Mouse (Mus musculus): ENCODE measurements around the gene Syne2.
"Not testable (repeated sequence)": the region's sequence is repeated elsewhere in the genome, so short reads cannot be mapped to it uniquely, and the experiment has no call there.

The Syne2 gene

DNA sequence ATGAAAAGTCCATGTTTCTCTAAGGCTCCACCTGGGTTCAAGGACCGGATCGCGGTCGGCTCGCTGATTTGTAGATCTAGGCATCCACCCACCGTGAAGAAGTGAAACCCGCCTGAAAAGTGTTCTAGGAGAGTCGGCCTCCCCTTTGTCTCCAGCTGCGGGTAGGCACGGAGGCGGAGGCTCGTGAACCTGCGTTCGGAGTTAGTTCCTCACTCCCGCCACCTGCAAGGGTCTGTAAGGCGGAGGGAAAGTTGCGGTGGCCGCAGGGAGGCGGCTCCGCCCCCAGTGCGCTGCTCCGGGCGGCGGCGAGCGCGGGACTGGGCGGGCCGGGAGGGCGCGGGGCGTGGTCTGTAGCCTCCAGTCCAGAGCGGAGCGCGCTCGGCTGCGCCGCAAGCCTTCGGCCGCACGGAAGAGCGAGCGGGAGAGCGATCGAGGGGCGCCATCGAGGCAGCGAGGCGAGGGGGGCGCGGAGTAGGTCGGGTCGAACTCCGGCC, at the start of gene Syne2:
TSS of gene Syne2 (plus strand) at position 176 of the 494 bp plus-strand sequence.
- peak; percentile 89 for DNase-seq (ENCODE audit: extremely low spot score, low spot score)

GRCm38 (mm10) chr12:75771410-75771809, 46.5 kb upstream of the Syne2 start:
- DNase-seq (ENCODE audit: extremely low spot score, low spot score), result no peak

GRCm38 (mm10) chr12:75772424-75773034, 45.4 kb upstream of the Syne2 start:
- DNase-seq (ENCODE audit: extremely low spot score, low spot score), result peak; percentile 62

GRCm38 (mm10) chr12:75781445-75781844, 36.5 kb upstream of the Syne2 start:
- no peak for DNase-seq (ENCODE audit: extremely low spot score, low spot score)

DNA sequence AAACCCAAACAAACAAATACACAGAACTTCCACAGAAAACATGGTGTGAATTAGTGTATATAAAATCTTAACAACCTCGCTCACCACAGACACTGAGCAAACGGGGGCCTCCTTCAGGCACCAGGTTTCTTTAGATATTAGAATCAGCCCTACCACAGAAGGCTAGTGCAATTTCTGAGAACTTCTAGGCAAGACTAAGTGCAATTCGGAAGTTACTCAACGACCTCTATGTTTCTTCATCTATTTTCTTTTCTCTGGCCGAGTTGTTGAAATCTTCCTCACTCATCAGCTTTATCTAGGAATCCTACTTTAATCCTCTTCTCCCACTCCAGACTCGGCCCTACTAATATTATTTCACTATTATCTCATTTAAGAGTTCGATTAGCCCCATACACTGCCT, 35.9 kb upstream of the Syne2 start:
- DNase-seq (ENCODE audit: extremely low spot score, low spot score), result no peak

- no peak for DNase-seq (ENCODE audit: extremely low spot score, low spot score)
These were observed 33.6 kb upstream of the Syne2 start for GRCm38 (mm10) chr12:75784271-75784751.

DNA sequence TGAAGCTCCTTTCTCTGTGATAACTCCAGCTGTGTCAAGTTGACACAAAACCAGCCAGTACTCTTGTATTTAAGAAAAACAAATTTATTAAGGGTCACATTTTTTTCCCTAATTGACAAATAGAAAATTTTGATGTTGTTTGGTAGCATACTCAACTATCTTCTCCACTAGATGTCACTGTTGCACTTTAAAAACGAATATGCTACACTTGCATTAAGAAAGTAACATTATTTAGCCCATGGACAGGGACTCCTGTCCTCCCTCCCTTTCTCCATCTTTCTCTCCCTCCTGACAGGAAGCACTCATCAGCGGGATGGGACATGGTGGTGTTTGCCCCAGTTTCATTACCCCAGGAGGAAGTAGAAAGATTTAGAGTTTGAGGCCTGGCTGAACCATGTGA, 31.3 kb upstream of the Syne2 start:
- DNase-seq (ENCODE audit: extremely low spot score, low spot score), result not testable (repeated sequence)

GRCm38 (mm10) chr12:75789451-75789850, 28.5 kb upstream of the Syne2 start:
- DNase-seq (ENCODE audit: extremely low spot score, low spot score), result no peak

- no peak for DNase-seq (ENCODE audit: extremely low spot score, low spot score)
These were observed 23.4 kb upstream of the Syne2 start for GRCm38 (mm10) chr12:75794527-75794926.

GRCm38 (mm10) chr12:75796510-75796909, 21.4 kb upstream of the Syne2 start:
- no peak for DNase-seq (ENCODE audit: extremely low spot score, low spot score)

- no peak for DNase-seq (ENCODE audit: extremely low spot score, low spot score)
These were observed 11.7 kb upstream of the Syne2 start for GRCm38 (mm10) chr12:75806281-75806680.

DNA sequence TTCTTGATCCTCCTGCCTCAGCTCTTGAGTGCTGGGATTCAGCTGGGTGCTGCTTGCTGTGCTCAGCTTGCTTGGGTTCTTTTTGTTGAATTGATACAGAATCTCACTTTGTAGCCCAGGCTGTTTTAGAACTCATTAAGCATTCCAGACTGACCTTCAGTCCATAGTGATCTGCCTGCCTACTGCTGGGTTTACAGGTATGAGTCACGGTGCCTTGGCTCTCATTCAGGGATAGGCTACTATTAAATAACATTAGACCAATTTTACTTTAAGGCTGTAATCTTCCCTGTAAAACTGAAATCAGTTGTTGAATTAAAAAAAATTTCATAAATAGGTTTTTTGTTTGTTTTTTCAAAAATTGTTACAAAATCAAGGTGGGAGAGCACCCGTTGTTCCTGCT, 4.2 kb upstream of the Syne2 start:
- no peak for DNase-seq (ENCODE audit: extremely low spot score, low spot score)

- no peak for DNase-seq (ENCODE audit: extremely low spot score, low spot score)
These were observed 3.4 kb upstream of the Syne2 start for GRCm38 (mm10) chr12:75814551-75814950.

GRCm38 (mm10) chr12:75816981-75817856, 715 bp upstream of the Syne2 start:
- no peak for DNase-seq (ENCODE audit: extremely low spot score, low spot score)

GRCm38 (mm10) chr12:75818453-75819434, 810 bp downstream of the Syne2 start:
- peak; percentile 80 for DNase-seq (ENCODE audit: extremely low spot score, low spot score)

DNA sequence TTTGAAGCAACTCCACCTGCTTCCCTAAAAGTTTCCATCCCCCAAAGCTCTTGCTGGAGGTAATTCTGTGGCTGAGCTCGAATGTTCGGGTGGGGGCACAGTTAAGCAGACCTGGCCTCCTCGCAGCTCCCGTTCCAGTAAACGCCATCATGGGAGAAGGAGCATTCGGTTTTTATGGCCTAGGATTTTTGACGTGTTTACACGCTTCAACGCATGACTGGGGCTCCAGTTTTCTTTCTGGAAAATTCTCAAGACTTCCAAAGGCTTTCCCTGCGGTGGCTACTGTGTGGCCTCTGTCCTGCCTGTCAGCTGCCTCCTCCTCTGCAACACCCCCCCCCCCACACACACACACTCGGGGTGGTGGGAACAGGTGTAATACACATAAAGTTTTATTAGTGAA, 1.5 kb downstream of the Syne2 start:
- no peak for DNase-seq (ENCODE audit: extremely low spot score, low spot score)

DNA sequence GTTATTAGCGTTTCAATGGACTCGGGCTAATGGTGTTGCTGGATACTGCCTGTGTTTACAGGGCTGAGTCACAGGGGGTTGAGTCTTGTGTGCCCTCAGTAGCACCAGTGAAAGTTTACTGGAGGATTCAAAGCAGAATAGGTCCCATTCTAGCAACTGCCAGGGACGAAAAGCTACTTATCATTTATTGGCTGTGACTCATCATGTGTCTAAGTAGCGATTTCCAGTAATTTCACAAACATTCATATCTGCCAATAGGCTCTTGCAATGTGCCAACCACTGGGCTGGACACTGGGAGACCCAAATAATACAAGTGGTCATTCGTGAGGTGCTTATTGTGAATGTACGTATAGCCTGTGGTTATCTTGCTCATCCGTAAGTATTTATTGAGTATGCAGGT, 2.3 kb downstream of the Syne2 start:
- DNase-seq (ENCODE audit: extremely low spot score, low spot score), result no peak

DNA sequence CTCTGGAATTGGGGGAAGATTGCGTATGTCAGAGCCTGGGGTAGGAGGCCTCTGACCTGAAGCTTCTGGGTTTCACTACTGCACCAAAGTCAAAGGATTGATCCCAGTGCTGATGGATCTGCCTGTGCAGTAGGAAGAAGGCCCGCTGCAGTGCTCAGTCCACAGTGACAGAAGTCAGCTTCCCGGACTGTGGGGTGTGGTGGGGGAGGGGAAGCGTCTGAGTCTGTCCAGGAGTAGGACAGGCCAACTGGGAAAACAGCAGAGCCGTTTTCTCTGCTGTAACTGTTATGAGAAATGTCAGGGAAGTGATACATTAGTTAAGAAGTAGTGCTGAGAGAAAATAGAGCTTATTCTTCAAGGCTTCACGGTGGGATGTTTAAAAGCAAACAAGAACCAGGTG, 4.2 kb downstream of the Syne2 start:
- no peak for DNase-seq (ENCODE audit: extremely low spot score, low spot score)

GRCm38 (mm10) chr12:75823475-75823874, 5.5 kb downstream of the Syne2 start:
- no peak for DNase-seq (ENCODE audit: extremely low spot score, low spot score)

- DNase-seq (ENCODE audit: extremely low spot score, low spot score), result no peak
These were observed 7.5 kb downstream of the Syne2 start for GRCm38 (mm10) chr12:75825458-75825857.

DNA sequence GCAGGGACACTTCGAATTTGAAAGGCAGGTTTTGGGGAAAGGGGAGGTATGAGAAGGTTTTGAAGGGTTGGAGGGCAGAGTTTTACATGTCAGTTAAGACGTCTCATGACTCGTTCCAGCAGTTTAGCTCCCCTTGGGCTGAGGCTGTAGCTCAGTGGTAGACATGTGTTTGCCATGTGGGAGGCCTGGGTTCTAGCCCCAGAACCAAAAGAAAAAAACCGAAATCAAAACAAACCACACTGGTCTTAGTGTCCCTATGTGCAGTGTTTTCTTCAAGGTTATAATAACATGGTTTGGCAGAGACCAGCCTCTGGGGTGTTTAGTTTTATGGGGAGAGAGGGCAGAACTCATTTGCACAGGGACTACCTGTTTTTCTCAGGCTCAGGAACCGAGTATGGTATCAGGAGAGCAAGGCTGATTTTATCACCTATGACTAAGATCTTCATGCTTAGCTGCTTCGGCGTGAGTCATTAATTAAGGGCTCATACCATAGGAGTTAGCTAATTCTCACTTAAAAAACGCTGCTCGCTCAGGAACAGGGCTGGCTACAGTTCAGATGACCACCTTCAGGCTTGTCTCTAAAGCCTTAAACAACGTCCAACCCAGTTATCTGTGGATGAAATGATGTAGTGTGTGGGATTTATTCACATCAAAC, 8.9 kb downstream of the Syne2 start:
- no peak for DNase-seq (ENCODE audit: extremely low spot score, low spot score)

All from neural tube, embryonic 10.5 days (tissue).